In genomic region chr13:88900046-88900445, GRCm38 (mm10) we compare ENCODE assay signal across 32 mouse cellular contexts.
A peak's percentile ranks its signal among the peaks of the same experiment; 100 is the strongest.
DNase-seq lines count a peak whose midpoint lies in the region; ATAC-seq and TF ChIP-seq lines count a peak whose summit lies in the region.
"Had no signal": no experiment of that assay in that cellular context is flagged by ENCODE, and none has a peak within 500 bp of the region (broad histone marks: within the 10 kb centered on the region; RNA-seq: fewer than 3 reads in every experiment).

No protein-coding gene starts in this region.

- TF ChIP-seq CTCF in layer of hippocampus, adult 2 months (conservative IDR thresholded peaks at IDR 0.05) = no peak
- no peak for TF ChIP-seq CTCF in forebrain, postnatal 0 days (IDR thresholded peaks at IDR 0.05; ENCODE audit: low read depth)

- H3K4me1 ChIP-seq in forebrain, postnatal 0 days (ENCODE audit: insufficient read depth) = no peaks in the 10 kb centered on the region
- H3K4me1 ChIP-seq: embryonic facial prominence, embryonic 10.5 days; embryonic facial prominence, embryonic 13.5 days; forebrain, embryonic 12.5 days; forebrain, embryonic 15.5 days; heart, embryonic 12.5 days; heart, embryonic 15.5 days; hindbrain, embryonic 10.5 days; hindbrain, embryonic 13.5 days had no signal

- WGBS in forebrain, postnatal 0 days = 82% methylated on average over 3 of the region's 3 CpGs

- intact Hi-C loops in left cerebral cortex, postnatal 14 days (cut with DNase I) = no loop called here

- no peak overlapping the region for H3K9ac ChIP-seq in forebrain, postnatal 0 days
- H3K9ac ChIP-seq: embryonic facial prominence, embryonic 13.5 days; forebrain, embryonic 12.5 days; forebrain, embryonic 15.5 days; heart, embryonic 12.5 days; heart, embryonic 15.5 days; hindbrain, embryonic 13.5 days had no signal

- no peak overlapping the region for H3K4me3 ChIP-seq in layer of hippocampus, adult 2 months
- no peak overlapping the region for H3K4me3 ChIP-seq in forebrain, postnatal 0 days (ENCODE audit: low read depth, low read length)
- H3K4me3 ChIP-seq: embryonic facial prominence, embryonic 10.5 days; embryonic facial prominence, embryonic 13.5 days; erythroblast, embryonic 14.5 days; forebrain, embryonic 12.5 days; forebrain, embryonic 15.5 days; heart, embryonic 12.5 days; heart, embryonic 15.5 days; hindbrain, embryonic 10.5 days; hindbrain, embryonic 13.5 days had no signal

- no peak for ATAC-seq in cerebellum, adult (ENCODE audit: insufficient number of reproducible peaks, low FRiP score, low TSS enrichment)
- no peak for ATAC-seq in forebrain, postnatal 0 days
- ATAC-seq: forebrain, embryonic 15.5 days; hindbrain, embryonic 16.5 days; Patski had no signal

- DNase-seq in cerebellum, adult 9-11 months = peak; percentile 8
- DNase-seq in layer of hippocampus, adult 2 months (ENCODE audit: low spot score in 2 of 2) = no peak
- DNase-seq in layer of hippocampus, postnatal 14 days (ENCODE audit: low spot score in 2 of 2) = no peak
- peak; percentile 31 for DNase-seq in left cerebral cortex, adult 11 months (ENCODE audit: low spot score)
- no peak for DNase-seq in left cerebral cortex, postnatal 14 days (ENCODE audit: low spot score in 2 of 2)
- peak; percentile 88 for DNase-seq in brain, adult 2 months (ENCODE audit: low read depth, low spot score)
- DNase-seq in forebrain, postnatal 0 days = no peak
- DNase-seq: adrenal gland, postnatal 10 days; adrenal gland, postnatal 36 days; B cell, adult 2 months; cerebellum, adult 11-12 months; cerebellum, adult 8-10 months; cerebellum, postnatal 25 days; embryo, embryonic 11 days; gastrocnemius, postnatal 25 days; heart, adult 18-20 months; heart, postnatal 10 days; heart, postnatal 36 days had no signal

- no peaks in the 10 kb centered on the region for H3K9me3 ChIP-seq in forebrain, postnatal 0 days (ENCODE audit: low read length)
- H3K9me3 ChIP-seq: embryonic facial prominence, embryonic 10.5 days; embryonic facial prominence, embryonic 13.5 days; forebrain, embryonic 12.5 days; forebrain, embryonic 15.5 days; G1E; heart, embryonic 12.5 days; heart, embryonic 15.5 days; hindbrain, embryonic 10.5 days; hindbrain, embryonic 13.5 days had no signal

- H3K4me2 ChIP-seq in forebrain, postnatal 0 days (ENCODE audit: low read depth) = no peak overlapping the region
- H3K4me2 ChIP-seq: embryonic facial prominence, embryonic 13.5 days; forebrain, embryonic 12.5 days; forebrain, embryonic 15.5 days; heart, embryonic 12.5 days; heart, embryonic 15.5 days; hindbrain, embryonic 13.5 days had no signal

- no peaks in the 10 kb centered on the region for H3K36me3 ChIP-seq in forebrain, postnatal 0 days (ENCODE audit: insufficient read depth)
- H3K36me3 ChIP-seq: embryonic facial prominence, embryonic 10.5 days; embryonic facial prominence, embryonic 13.5 days; forebrain, embryonic 12.5 days; forebrain, embryonic 15.5 days; G1E; heart, embryonic 12.5 days; heart, embryonic 15.5 days; hindbrain, embryonic 10.5 days; hindbrain, embryonic 13.5 days had no signal

- no peaks in the 10 kb centered on the region for H3K27me3 ChIP-seq in forebrain, postnatal 0 days (ENCODE audit: insufficient read depth, low read length)
- H3K27me3 ChIP-seq: CH12.LX; embryonic facial prominence, embryonic 13.5 days; forebrain, embryonic 12.5 days; forebrain, embryonic 15.5 days; heart, embryonic 12.5 days; heart, embryonic 15.5 days; hindbrain, embryonic 13.5 days; Patski had no signal

- peak overlapping the region; percentile 75 for H3K27ac ChIP-seq in layer of hippocampus, adult 2 months
- H3K27ac ChIP-seq in forebrain, postnatal 0 days (ENCODE audit: low read depth, low read length) = no peak overlapping the region
- H3K27ac ChIP-seq: embryonic facial prominence, embryonic 10.5 days; embryonic facial prominence, embryonic 13.5 days; forebrain, embryonic 12.5 days; forebrain, embryonic 15.5 days; heart, embryonic 15.5 days; hindbrain, embryonic 10.5 days; hindbrain, embryonic 13.5 days had no signal

Comparison
In these comparisons a context has a peak if more than half of its experiments do, and no peak if none do; other contexts are left out.
1. DNase-seq: peak in cerebellum, adult 9-11 months (single experiment), left cerebral cortex, adult 11 months (single experiment) and brain, adult 2 months (single experiment); none in layer of hippocampus, adult 2 months (0 of 2), layer of hippocampus, postnatal 14 days (0 of 2), left cerebral cortex, postnatal 14 days (0 of 2) and forebrain, postnatal 0 days (single experiment).